Mouse (Mus musculus): Measurements from ENCODE around the gene Slc7a10. TPM values are rescaled to one million over a fixed set of nuclear protein-coding genes. Genes with fewer than 3 reads are reported as not detected.

The Slc7a10 gene
- polyA plus RNA-seq, 1 experiment from 2014 or later = 0.24 TPM

DNA sequence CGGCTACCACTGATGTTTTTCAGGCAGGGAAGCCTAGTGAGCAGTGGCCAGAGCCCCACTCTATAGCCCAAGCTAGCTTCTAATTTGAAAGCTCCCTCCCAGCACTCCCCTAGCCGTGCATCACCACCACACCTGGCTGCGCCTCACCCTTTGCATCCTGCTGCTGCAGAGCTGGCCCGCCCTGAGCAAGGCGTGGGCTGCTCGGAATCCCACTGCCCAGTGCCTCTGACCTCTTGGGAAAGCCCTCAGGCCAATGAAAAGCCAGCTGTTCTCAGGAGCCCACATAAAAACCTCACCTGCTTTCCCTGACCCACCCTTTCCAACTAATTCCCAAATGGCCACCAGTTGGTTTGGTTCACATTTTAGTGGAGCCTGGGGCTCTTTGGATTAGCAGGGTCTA lies 22.1 kb upstream of the Slc7a10 start:
- H3K27me3 ChIP-seq (ENCODE audit: control insufficient read depth, insufficient read depth, low read length) = no peaks in the 10 kb centered on the region
- H3K9ac ChIP-seq (replicated peaks; ENCODE audit: low read length) = no peak overlapping the region
- H3K27ac ChIP-seq (replicated peaks; ENCODE audit: low read depth, low read length) = no peak overlapping the region
- DNase-seq (ENCODE audit: low spot score) = no peak
- 71% methylated on average over 6 of the region's 6 CpGs for WGBS
- H3K4me1 ChIP-seq (ENCODE audit: control insufficient read depth, insufficient read depth, low read length) = no peaks in the 10 kb centered on the region
- ATAC-seq (replicated peaks; ENCODE audit: insufficient number of reproducible peaks, low FRiP score, low TSS enrichment, low read depth) = no peak
- no peak overlapping the region for H3K4me2 ChIP-seq (ENCODE audit: low read depth, low read length)
- H3K4me3 ChIP-seq (ENCODE audit: low read depth, low read length) = no peak overlapping the region
- H3K9me3 ChIP-seq (replicated peaks; ENCODE audit: control insufficient read depth, low read length) = no peaks in the 10 kb centered on the region
- H3K36me3 ChIP-seq (replicated peaks; ENCODE audit: control insufficient read depth, insufficient read depth, low read depth, low read length) = no peaks in the 10 kb centered on the region

DNA sequence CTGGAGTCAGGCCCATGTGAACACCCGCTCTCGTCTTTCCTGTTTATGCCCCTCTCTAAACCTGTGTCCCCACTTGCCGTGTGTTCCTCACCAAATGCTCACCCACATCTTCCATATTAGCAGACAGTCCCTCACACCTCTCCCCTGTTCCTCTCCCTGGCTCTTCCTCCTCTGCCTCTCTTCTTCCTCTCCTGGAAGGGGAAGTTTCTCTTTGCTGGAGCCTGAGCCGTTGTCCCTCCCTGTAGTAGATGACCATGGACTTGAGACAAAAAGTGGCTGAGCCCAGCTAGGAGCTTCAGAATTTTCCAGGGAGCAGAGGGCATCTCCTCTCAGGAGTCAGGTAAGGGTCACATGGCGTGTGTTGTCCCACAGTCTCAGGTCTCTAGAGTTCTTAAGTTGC lies 19.2 kb upstream of the Slc7a10 start:
- 82% methylated on average over 5 of the region's 5 CpGs for WGBS
- H3K36me3 ChIP-seq (replicated peaks; ENCODE audit: control insufficient read depth, insufficient read depth, low read depth, low read length) = no peaks in the 10 kb centered on the region
- H3K4me3 ChIP-seq (ENCODE audit: low read depth, low read length) = no peak overlapping the region
- H3K27ac ChIP-seq (replicated peaks; ENCODE audit: low read depth, low read length) = no peak overlapping the region
- H3K9me3 ChIP-seq (replicated peaks; ENCODE audit: control insufficient read depth, low read length) = no peaks in the 10 kb centered on the region
- no peak overlapping the region for H3K4me2 ChIP-seq (ENCODE audit: low read depth, low read length)
- no peak for ATAC-seq (replicated peaks; ENCODE audit: insufficient number of reproducible peaks, low FRiP score, low TSS enrichment, low read depth)
- DNase-seq (ENCODE audit: low spot score) = no peak
- H3K4me1 ChIP-seq (ENCODE audit: control insufficient read depth, insufficient read depth, low read length) = no peaks in the 10 kb centered on the region
- no peak overlapping the region for H3K9ac ChIP-seq (replicated peaks; ENCODE audit: low read length)
- peaks cover 3% of the 10 kb centered on the region; the same call in 1 of the 2 replicates for H3K27me3 ChIP-seq (ENCODE audit: control insufficient read depth, insufficient read depth, low read length)

DNA sequence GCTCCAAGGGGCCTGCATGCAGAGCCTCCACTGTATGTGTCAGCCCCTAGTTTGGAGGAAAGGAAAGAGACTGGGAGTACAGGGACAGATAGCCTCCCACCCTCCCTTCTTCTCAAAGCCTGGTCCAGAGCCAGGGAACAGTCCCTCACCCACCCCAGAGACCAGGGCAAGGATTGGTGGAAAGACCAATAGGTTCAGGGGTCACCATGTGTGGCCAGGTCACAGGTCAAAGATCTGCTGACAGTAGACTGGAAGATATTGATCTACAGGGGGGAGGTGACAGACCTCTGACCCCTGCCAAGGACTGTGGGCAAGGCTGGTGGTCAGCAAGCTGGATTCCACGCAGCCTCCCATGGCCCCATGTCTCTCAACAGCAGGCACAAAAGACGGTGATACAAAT lies 18.3 kb upstream of the Slc7a10 start:
- no peaks in the 10 kb centered on the region for H3K9me3 ChIP-seq (replicated peaks; ENCODE audit: control insufficient read depth, low read length)
- no peak overlapping the region for H3K9ac ChIP-seq (replicated peaks; ENCODE audit: low read length)
- no peak overlapping the region for H3K27ac ChIP-seq (replicated peaks; ENCODE audit: low read depth, low read length)
- H3K27me3 ChIP-seq (ENCODE audit: control insufficient read depth, insufficient read depth, low read length) = peaks cover 3% of the 10 kb centered on the region; the same call in 1 of the 2 replicates
- 32% methylated on average over 2 of the region's 2 CpGs for WGBS
- no peak for DNase-seq (ENCODE audit: low spot score)
- H3K4me2 ChIP-seq (ENCODE audit: low read depth, low read length) = no peak overlapping the region
- no peaks in the 10 kb centered on the region for H3K36me3 ChIP-seq (replicated peaks; ENCODE audit: control insufficient read depth, insufficient read depth, low read depth, low read length)
- H3K4me3 ChIP-seq (ENCODE audit: low read depth, low read length) = no peak overlapping the region
- H3K4me1 ChIP-seq (ENCODE audit: control insufficient read depth, insufficient read depth, low read length) = no peaks in the 10 kb centered on the region
- ATAC-seq (replicated peaks; ENCODE audit: insufficient number of reproducible peaks, low FRiP score, low TSS enrichment, low read depth) = no peak

DNA sequence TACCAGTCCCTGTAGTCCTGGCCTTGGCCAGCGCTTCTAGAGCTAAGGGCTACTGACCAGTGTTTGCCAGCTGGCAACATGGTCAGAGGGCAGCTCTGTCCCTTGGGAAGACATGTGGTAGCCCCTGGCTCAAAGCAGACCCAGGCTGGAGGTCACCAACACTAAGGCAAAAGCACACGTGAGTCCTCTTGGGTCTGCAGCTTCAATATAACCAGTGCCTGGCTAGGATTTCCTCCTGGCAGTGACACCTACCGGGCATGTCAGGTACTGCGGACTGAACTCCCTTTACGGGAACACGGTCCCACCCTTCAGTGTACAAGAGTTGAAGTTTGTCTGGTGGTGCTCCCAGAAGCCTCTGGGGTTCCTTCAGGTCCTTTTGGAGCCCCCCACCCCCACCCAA lies 16.8 kb upstream of the Slc7a10 start:
- Histone ChIP-seq H3K9me3 (replicated peaks; ENCODE audit: control insufficient read depth, low read length) (no peaks in the 10 kb centered on the region), H3K27me3 (ENCODE audit: control insufficient read depth, insufficient read depth, low read length) (peaks cover 3% of the 10 kb centered on the region; the same call in 1 of the 2 replicates), H3K9ac (replicated peaks; ENCODE audit: low read length) (no peak overlapping the region), H3K4me2 (ENCODE audit: low read depth, low read length) (no peak overlapping the region), H3K4me1 (ENCODE audit: control insufficient read depth, insufficient read depth, low read length) (no peaks in the 10 kb centered on the region), H3K27ac (replicated peaks; ENCODE audit: low read depth, low read length) (no peak overlapping the region), H3K36me3 (replicated peaks; ENCODE audit: control insufficient read depth, insufficient read depth, low read depth, low read length) (no peaks in the 10 kb centered on the region), H3K4me3 (ENCODE audit: low read depth, low read length) (no peak overlapping the region)
- peak; percentile 91 for DNase-seq (ENCODE audit: low spot score)
- ATAC-seq (replicated peaks; ENCODE audit: insufficient number of reproducible peaks, low FRiP score, low TSS enrichment, low read depth) = peak; percentile 5; the same call in 1 of the 2 replicates
- 13% methylated on average over 6 of the region's 6 CpGs for WGBS

GRCm38 (mm10) chr7:35171867-35172382 lies 14.3 kb upstream of the Slc7a10 start:
- peak; percentile 93 for DNase-seq (ENCODE audit: low spot score)
- Histone ChIP-seq H3K27ac (replicated peaks; ENCODE audit: low read depth, low read length) (no peak overlapping the region), H3K4me3 (ENCODE audit: low read depth, low read length) (no peak overlapping the region), H3K36me3 (replicated peaks; ENCODE audit: control insufficient read depth, insufficient read depth, low read depth, low read length) (no peaks in the 10 kb centered on the region), H3K4me2 (ENCODE audit: low read depth, low read length) (peak overlapping the region; percentile 30), H3K27me3 (ENCODE audit: control insufficient read depth, insufficient read depth, low read length) (peaks cover 3% of the 10 kb centered on the region; the same call in 1 of the 2 replicates), H3K9ac (replicated peaks; ENCODE audit: low read length) (no peak overlapping the region; the same call in 1 of the 2 replicates), H3K4me1 (ENCODE audit: control insufficient read depth, insufficient read depth, low read length) (no peaks in the 10 kb centered on the region), H3K9me3 (replicated peaks; ENCODE audit: control insufficient read depth, low read length) (no peaks in the 10 kb centered on the region)
- WGBS = 4% methylated on average over 16 of the region's 16 CpGs
- ATAC-seq (replicated peaks; ENCODE audit: insufficient number of reproducible peaks, low FRiP score, low TSS enrichment, low read depth) = peak; percentile 77; the same call in 1 of the 2 replicates

GRCm38 (mm10) chr7:35172519-35172918 lies 13.7 kb upstream of the Slc7a10 start:
- no peaks in the 10 kb centered on the region for H3K36me3 ChIP-seq (replicated peaks; ENCODE audit: control insufficient read depth, insufficient read depth, low read depth, low read length)
- H3K4me2 ChIP-seq (ENCODE audit: low read depth, low read length) = no peak overlapping the region
- H3K4me3 ChIP-seq (ENCODE audit: low read depth, low read length) = no peak overlapping the region
- ATAC-seq (replicated peaks; ENCODE audit: insufficient number of reproducible peaks, low FRiP score, low TSS enrichment, low read depth) (no peak), DNase-seq (ENCODE audit: low spot score) (no peak)
- H3K9me3 ChIP-seq (replicated peaks; ENCODE audit: control insufficient read depth, low read length) = no peaks in the 10 kb centered on the region
- no peaks in the 10 kb centered on the region for H3K4me1 ChIP-seq (ENCODE audit: control insufficient read depth, insufficient read depth, low read length)
- no peak overlapping the region for H3K9ac ChIP-seq (replicated peaks; ENCODE audit: low read length)
- peaks cover 3% of the 10 kb centered on the region; the same call in 1 of the 2 replicates for H3K27me3 ChIP-seq (ENCODE audit: control insufficient read depth, insufficient read depth, low read length)
- H3K27ac ChIP-seq (replicated peaks; ENCODE audit: low read depth, low read length) = no peak overlapping the region
- 74% methylated on average over 4 of the region's 4 CpGs for WGBS

- H3K4me1 ChIP-seq (ENCODE audit: control insufficient read depth, insufficient read depth, low read length) = no peaks in the 10 kb centered on the region
- DNase-seq (ENCODE audit: low spot score) (no peak), ATAC-seq (replicated peaks; ENCODE audit: insufficient number of reproducible peaks, low FRiP score, low TSS enrichment, low read depth) (no peak)
- no peaks in the 10 kb centered on the region for H3K36me3 ChIP-seq (replicated peaks; ENCODE audit: control insufficient read depth, insufficient read depth, low read depth, low read length)
- no peak overlapping the region for H3K9ac ChIP-seq (replicated peaks; ENCODE audit: low read length)
- H3K27me3 ChIP-seq (ENCODE audit: control insufficient read depth, insufficient read depth, low read length) = no peaks in the 10 kb centered on the region
- whole genome bisulfite sequencing = 75% methylated on average over 4 of the region's 4 CpGs
- H3K27ac ChIP-seq (replicated peaks; ENCODE audit: low read depth, low read length) = no peak overlapping the region
- H3K4me3 ChIP-seq (ENCODE audit: low read depth, low read length) = no peak overlapping the region
- no peak overlapping the region for H3K4me2 ChIP-seq (ENCODE audit: low read depth, low read length)
- no peaks in the 10 kb centered on the region for H3K9me3 ChIP-seq (replicated peaks; ENCODE audit: control insufficient read depth, low read length)
Measured at GRCm38 (mm10) chr7:35175533-35175932, 10.7 kb upstream of the Slc7a10 start.

DNA sequence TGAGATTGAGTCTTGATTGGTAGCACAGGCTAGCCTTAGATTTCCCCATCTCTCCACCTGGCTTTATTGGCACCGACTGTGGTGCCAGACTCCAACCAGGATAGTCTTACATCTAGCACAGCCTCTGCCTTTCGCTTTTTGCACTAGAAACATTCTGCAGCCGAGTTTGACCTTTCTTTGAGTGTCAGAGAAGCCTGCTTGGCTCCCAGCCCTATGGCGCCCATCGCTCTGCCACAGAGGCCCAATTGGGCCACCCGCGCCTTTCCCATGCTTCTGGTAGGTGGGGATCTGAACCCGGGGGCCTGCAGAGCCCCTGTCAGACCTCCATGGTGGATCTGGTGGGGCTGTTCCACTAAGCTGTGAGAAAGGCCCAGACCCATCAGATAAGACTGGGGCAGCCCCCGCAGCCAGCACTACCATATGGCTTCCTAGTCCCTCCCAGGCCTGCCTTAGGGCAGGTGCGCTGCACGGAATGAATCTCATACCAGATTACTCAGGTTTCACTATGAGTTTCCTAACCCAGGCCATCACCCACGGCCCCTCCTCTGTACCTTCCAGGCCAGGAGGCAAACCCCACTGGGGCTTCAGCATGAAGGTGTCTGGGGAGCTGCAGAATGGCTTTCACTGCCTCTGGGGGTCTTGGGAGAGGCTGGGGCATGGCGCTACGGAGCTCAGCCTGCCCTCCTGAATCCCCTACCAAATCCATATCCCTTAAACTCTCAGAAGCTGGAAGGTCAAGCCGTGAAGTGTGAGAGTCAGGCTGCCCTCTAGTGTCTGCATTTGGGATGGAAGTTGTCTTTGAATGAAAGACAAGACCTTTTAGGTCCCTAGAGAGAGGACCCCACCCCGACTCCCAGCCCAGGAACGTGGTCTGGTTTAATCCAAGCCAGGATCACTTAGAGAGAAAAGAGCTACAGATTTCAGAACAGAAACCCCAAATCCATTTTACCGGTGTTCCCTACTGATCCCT lies 9.5 kb upstream of the Slc7a10 start:
- WGBS = 51% methylated on average over 18 of the region's 18 CpGs
- ATAC-seq (replicated peaks; ENCODE audit: insufficient number of reproducible peaks, low FRiP score, low TSS enrichment, low read depth) = no peak
- H3K4me3 ChIP-seq (ENCODE audit: low read depth, low read length) = no peak overlapping the region

More for the DNA sequence above, 9.5 kb upstream of the Slc7a10 start:
- Histone ChIP-seq H3K27me3 (ENCODE audit: control insufficient read depth, insufficient read depth, low read length) (no peaks in the 10 kb centered on the region), H3K9me3 (replicated peaks; ENCODE audit: control insufficient read depth, low read length) (no peaks in the 10 kb centered on the region), H3K9ac (replicated peaks; ENCODE audit: low read length) (no peak overlapping the region), H3K36me3 (replicated peaks; ENCODE audit: control insufficient read depth, insufficient read depth, low read depth, low read length) (no peaks in the 10 kb centered on the region), H3K4me2 (ENCODE audit: low read depth, low read length) (no peak overlapping the region), H3K27ac (replicated peaks; ENCODE audit: low read depth, low read length) (no peak overlapping the region), H3K4me1 (ENCODE audit: control insufficient read depth, insufficient read depth, low read length) (no peaks in the 10 kb centered on the region)
- peak; percentile 76 for DNase-seq (ENCODE audit: low spot score)

Measured in embryonic facial prominence, embryonic 11.5 days (tissue).